Mouse (Mus musculus) erythroblast, embryonic 14.5 days (primary cell): Measurements from ENCODE around the gene Ambra1.

Experiments used
- GATA1 ChIP-seq: IDR thresholded peaks from 2 replicates; pipeline ENCODE4 v1.6.1; 2012; ENCODE audit warnings: low read length, inconsistent platforms, mixed read lengths
- TAL1 ChIP-seq: IDR thresholded peaks from 3 replicates; pipeline ENCODE4 v1.6.1; 2012; ENCODE audit warnings: low read length, inconsistent platforms, mixed read lengths

DNA sequence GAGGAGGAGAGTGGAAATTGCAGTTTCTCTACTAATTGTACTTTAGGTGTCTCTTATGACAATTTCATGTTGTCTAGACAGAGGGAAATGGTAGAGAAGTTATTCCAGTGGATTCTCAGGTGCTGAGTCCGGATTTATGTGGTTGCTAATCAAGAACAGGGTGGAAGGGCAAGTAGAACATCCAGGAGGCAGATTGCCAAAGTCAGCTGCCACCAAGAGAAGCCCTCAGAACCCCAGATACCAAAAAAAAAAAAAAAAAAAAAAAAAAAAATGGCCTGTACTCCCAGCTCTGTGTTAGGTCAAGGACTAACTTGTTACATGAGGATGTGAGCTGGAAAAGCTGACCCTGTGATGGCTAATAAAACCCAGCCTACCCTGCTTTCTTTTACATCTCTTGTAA is 62.4 kb downstream of the Ambra1 start:
- TF ChIP-seq TAL1 (no peak), GATA1 (no peak)
